Mouse (Mus musculus) layer of hippocampus, adult 8-10 months (tissue): ENCODE measurements at regions not wholly inside any gene's neighbourhood (a gene's known extent, or its start where the extent isn't known, plus 50 kb on each side); places are given as distances from the start of the nearest gene placed in this dataset.

ENCODE experiments used
- DNase-seq, 2 experiments: peaks; one replicate each; pipeline ENCODE4 v3.0.0; 2022; ENCODE audit warnings: low spot score in 2 of 2

- no peak for DNase-seq
These were observed 308.1 kb upstream of the Tmem132c start for GRCm38 (mm10) chr5:126933466-126933865.

- DNase-seq, result peak; percentile 13 to 55
These were observed 296.7 kb upstream of the Tmem132c start for GRCm38 (mm10) chr5:126944861-126945260.

- no peak for DNase-seq
These were observed 287.4 kb upstream of the Tmem132c start for GRCm38 (mm10) chr5:126954189-126954588.

GRCm38 (mm10) chr5:126954634-126955033 lies 287.0 kb upstream of the Tmem132c start:
- no peak for DNase-seq

- no peak for DNase-seq
These were observed 277.0 kb upstream of the Tmem132c start for GRCm38 (mm10) chr5:126964577-126964976.

- DNase-seq, result no peak
These were observed 274.5 kb upstream of the Tmem132c start for GRCm38 (mm10) chr5:126967076-126967475.

GRCm38 (mm10) chr5:126969373-126969772 lies 272.2 kb upstream of the Tmem132c start:
- DNase-seq, result no peak

- no peak for DNase-seq
These were observed 270.3 kb upstream of the Tmem132c start for GRCm38 (mm10) chr5:126971284-126971683.

GRCm38 (mm10) chr5:126971981-126972380 lies 269.6 kb upstream of the Tmem132c start:
- no peak for DNase-seq

- DNase-seq, result peak in 1 of 2 experiments; percentile 13
These were observed 268.2 kb upstream of the Tmem132c start for GRCm38 (mm10) chr5:126973425-126973824.

GRCm38 (mm10) chr5:126974565-126974964 lies 267.0 kb upstream of the Tmem132c start:
- DNase-seq, result peak; percentile 30 to 47

GRCm38 (mm10) chr5:126995577-126995976 lies 246.0 kb upstream of the Tmem132c start:
- DNase-seq, result no peak

GRCm38 (mm10) chr5:127014166-127014565 lies 227.4 kb upstream of the Tmem132c start:
- DNase-seq, result no peak

- no peak for DNase-seq
These were observed 225.0 kb upstream of the Tmem132c start for GRCm38 (mm10) chr5:127016467-127017060.

GRCm38 (mm10) chr5:127017971-127018370 lies 223.6 kb upstream of the Tmem132c start:
- no peak for DNase-seq

GRCm38 (mm10) chr5:127036472-127036871 lies 205.1 kb upstream of the Tmem132c start:
- DNase-seq, result no peak

GRCm38 (mm10) chr5:127057770-127058169 lies 183.8 kb upstream of the Tmem132c start:
- no peak for DNase-seq

- DNase-seq, result no peak
These were observed 167.3 kb upstream of the Tmem132c start for GRCm38 (mm10) chr5:127074327-127074726.
